Mouse (Mus musculus): ENCODE measurements at regions not wholly inside any gene's neighbourhood (a gene's known extent, or its start where the extent isn't known, plus 50 kb on each side); places are given as distances from the start of the nearest gene placed in this dataset.

- no peak for DNase-seq (ENCODE audit: low spot score in 2 of 2)
These were observed 183.0 kb downstream of the Enc1 start for GRCm38 (mm10) chr13:97423911-97424310.

GRCm38 (mm10) chr13:97423298-97423817 lies 182.5 kb downstream of the Enc1 start:
- DNase-seq (ENCODE audit: low spot score in 2 of 2), result no peak

GRCm38 (mm10) chr13:97422897-97423296 lies 182.0 kb downstream of the Enc1 start:
- no peak for DNase-seq (ENCODE audit: low spot score in 2 of 2)

- no peak for DNase-seq (ENCODE audit: low spot score in 2 of 2)
These were observed 180.9 kb downstream of the Enc1 start for GRCm38 (mm10) chr13:97421831-97422230.

GRCm38 (mm10) chr13:97420773-97421172 lies 179.9 kb downstream of the Enc1 start:
- DNase-seq (ENCODE audit: low spot score in 2 of 2), result no peak

- no peak for DNase-seq (ENCODE audit: low spot score in 2 of 2)
These were observed 178.2 kb downstream of the Enc1 start for GRCm38 (mm10) chr13:97419100-97419499.

GRCm38 (mm10) chr13:97418681-97419080 lies 177.8 kb downstream of the Enc1 start:
- DNase-seq (ENCODE audit: low spot score in 2 of 2), result no peak

- DNase-seq (ENCODE audit: low spot score in 2 of 2), result no peak
These were observed 177.2 kb downstream of the Enc1 start for GRCm38 (mm10) chr13:97418081-97418480.

GRCm38 (mm10) chr13:97415927-97416709 lies 175.2 kb downstream of the Enc1 start:
- DNase-seq (ENCODE audit: low spot score in 2 of 2), result no peak

GRCm38 (mm10) chr13:97415381-97415780 lies 174.5 kb downstream of the Enc1 start:
- no peak for DNase-seq (ENCODE audit: low spot score in 2 of 2)

GRCm38 (mm10) chr13:97412151-97412550 lies 171.2 kb downstream of the Enc1 start:
- no peak for DNase-seq (ENCODE audit: low spot score in 2 of 2)

GRCm38 (mm10) chr13:97410550-97411201 lies 169.8 kb downstream of the Enc1 start:
- DNase-seq (ENCODE audit: low spot score in 2 of 2), result no peak

GRCm38 (mm10) chr13:97409891-97410525 lies 169.1 kb downstream of the Enc1 start:
- no peak for DNase-seq (ENCODE audit: low spot score in 2 of 2)

GRCm38 (mm10) chr13:97409291-97409780 lies 168.4 kb downstream of the Enc1 start:
- no peak for DNase-seq (ENCODE audit: low spot score in 2 of 2)

GRCm38 (mm10) chr13:97408414-97409290 lies 167.7 kb downstream of the Enc1 start:
- DNase-seq (ENCODE audit: low spot score in 2 of 2), result no peak

GRCm38 (mm10) chr13:97407773-97408172 lies 166.9 kb downstream of the Enc1 start:
- no peak for DNase-seq (ENCODE audit: low spot score in 2 of 2)

- no peak for DNase-seq (ENCODE audit: low spot score in 2 of 2)
These were observed 165.8 kb downstream of the Enc1 start for GRCm38 (mm10) chr13:97406678-97407077.

- DNase-seq (ENCODE audit: low spot score in 2 of 2), result no peak
These were observed 161.4 kb downstream of the Enc1 start for GRCm38 (mm10) chr13:97402164-97402761.

GRCm38 (mm10) chr13:97401620-97402019 lies 160.7 kb downstream of the Enc1 start:
- DNase-seq (ENCODE audit: low spot score in 2 of 2), result no peak

GRCm38 (mm10) chr13:97398041-97398440 lies 157.1 kb downstream of the Enc1 start:
- no peak for DNase-seq (ENCODE audit: low spot score in 2 of 2)

Measured in frontal cortex, postnatal 10 days (tissue).